Mouse (Mus musculus): Measurements from ENCODE around the gene Eefsec. TPM values are rescaled to one million over a fixed set of nuclear protein-coding genes. Genes with fewer than 3 reads are reported as not detected.

Eefsec gene
- polyA plus RNA-seq, 3 experiments from 2014 or later, result 18.1 to 35.8 (median 34.7) TPM

- ATAC-seq, result no peak
These were observed 33.7 kb downstream of the Eefsec start for GRCm38 (mm10) chr6:88412604-88413003.

GRCm38 (mm10) chr6:88409492-88409891 lies 36.8 kb downstream of the Eefsec start:
- ATAC-seq, result no peak

DNA sequence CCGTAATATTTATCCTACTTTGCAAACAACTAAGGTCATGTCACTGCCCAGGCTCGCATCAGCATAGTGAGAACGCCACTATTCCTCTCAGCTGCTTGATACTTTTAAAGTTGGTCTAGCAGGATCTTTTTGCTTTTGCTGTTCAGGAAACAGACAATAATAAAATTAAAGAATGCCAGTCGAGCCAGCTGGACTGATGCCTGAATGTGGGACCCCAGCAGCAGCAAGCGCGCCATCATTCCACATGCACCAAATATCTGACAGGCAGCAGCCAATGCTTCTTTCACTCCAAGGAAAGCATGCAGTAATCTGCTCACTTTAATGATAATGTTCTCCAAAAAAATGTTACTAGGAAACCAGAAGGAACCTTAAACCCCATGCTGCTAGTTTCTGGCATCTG lies 45.9 kb downstream of the Eefsec start:
- ATAC-seq, result no peak

- ATAC-seq, result no peak
These were observed 48.4 kb downstream of the Eefsec start for GRCm38 (mm10) chr6:88397985-88398384.

DNA sequence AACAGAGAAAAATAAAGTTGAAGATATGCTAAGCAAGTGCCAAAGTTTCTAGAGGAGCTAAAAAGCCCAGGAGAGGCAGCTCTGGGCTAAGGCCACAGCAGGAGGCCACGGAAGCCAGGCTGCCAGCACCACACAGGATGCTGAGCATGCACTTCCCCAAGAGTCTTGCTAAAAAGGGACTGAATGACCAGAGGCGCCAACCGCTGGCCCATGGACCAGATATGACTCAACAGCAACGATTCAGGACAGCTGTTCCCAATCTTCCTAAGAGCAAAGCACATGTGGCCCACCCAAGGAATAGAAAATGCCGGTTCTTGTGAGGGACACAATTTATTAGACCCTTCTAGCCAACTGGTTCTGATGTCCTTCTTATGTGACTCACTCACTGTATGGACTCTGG lies 57.4 kb downstream of the Eefsec start:
- no peak for ATAC-seq

DNA sequence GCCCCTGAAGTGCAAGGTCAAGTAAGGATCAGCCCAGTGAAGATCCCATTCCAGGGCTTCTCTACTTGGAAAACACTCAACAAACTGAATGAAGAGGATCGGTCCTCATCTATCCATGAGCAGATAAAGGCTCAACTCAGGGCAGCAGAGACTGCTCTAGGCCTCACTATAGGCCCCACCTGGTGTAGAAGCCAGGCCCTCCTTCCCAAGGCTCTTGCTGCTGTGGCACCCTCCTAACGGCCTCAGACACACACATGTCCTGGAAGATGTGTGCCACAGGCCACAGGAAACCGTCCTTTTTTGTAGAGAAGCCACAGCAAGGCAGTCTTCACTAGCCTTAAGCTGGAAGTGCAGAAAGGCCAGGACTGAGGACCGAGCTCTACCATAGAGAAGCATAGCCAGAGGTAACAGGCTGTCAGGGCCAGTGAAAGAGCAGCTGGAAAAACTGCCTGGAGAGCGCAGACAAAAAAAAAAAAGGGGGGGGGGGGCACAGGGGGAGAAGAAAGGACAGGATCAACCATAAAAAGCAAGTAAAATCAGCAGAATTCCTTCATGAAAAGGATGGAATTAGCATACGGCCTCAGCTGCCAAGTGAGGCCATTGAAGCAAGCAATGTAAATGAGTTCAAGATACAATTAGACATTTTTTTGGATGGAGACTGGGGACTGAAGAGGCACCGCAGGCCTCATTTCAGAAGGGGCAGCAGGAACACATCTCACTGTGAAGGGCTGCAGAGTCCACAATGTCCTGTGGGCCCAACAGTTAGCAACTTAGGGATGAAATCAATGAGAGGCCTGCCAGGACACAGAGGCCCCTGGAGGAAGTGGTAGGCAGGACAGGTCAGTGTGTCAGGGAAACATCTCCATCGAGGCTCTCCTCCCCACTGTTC lies 58.3 kb downstream of the Eefsec start:
- no peak for ATAC-seq

- no peak for ATAC-seq
These were observed 61.8 kb downstream of the Eefsec start for GRCm38 (mm10) chr6:88384420-88385053.

- ATAC-seq, result no peak
These were observed 62.6 kb downstream of the Eefsec start for GRCm38 (mm10) chr6:88383734-88384133.

GRCm38 (mm10) chr6:88379756-88380155 lies 66.6 kb downstream of the Eefsec start:
- ATAC-seq, result no peak

GRCm38 (mm10) chr6:88378829-88379228 lies 67.5 kb downstream of the Eefsec start:
- peak; percentile 70 for ATAC-seq

DNA sequence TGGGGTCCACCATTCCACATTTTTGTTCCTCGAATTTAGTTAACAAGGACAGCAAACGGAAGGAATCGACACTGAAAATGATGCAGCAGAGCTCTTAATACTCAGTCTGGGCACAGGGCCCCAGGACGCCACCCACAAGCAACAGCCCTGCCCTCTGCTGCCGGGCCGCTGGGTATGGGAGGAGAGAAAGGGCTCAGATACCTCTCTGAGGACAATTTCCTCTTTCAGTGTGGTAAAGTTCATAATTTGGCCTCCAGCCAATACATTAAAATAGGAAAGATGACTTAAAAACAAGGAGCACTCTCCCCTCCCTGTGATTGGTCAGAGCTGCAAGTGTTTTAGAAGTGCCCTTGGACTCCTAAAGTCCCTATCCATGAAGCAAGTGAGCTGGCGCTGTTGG lies 72.1 kb downstream of the Eefsec start:
- no peak for ATAC-seq

DNA sequence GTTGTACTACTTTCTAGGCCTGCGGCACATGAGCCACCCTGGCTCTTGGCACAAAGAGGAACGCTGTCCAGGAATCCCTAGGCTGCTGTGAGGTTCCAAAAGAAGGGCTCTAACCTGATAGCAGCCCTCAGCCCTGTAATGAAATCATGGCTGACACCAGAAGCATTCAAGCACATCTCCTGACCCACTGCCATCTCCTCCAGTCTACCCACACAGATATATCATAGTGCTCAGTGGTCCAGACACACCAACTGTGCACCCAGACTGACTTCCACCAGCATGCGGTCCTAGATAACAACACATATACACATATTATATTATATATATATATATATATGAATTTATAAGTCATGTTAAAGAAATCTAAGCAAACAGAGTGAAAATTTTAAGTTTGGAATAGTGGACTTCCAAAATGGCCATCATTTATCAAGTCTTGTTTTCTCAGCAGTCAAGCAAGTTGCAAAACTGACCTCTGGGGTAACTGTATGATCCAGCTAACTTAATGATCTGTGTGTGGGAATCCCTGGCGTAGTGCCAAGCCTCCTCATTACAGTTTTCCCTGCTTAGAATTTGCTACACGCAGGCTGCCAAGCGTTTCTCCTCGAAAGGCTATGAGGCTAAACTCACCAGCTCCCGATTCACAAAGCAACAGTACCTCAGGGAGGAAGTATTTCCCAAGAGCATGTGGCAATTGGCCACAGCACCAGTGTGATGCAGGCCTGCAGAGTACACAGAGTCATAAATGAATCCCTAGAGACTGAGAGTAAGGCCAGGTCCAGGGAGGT lies 76.3 kb downstream of the Eefsec start:
- ATAC-seq, result no peak

DNA sequence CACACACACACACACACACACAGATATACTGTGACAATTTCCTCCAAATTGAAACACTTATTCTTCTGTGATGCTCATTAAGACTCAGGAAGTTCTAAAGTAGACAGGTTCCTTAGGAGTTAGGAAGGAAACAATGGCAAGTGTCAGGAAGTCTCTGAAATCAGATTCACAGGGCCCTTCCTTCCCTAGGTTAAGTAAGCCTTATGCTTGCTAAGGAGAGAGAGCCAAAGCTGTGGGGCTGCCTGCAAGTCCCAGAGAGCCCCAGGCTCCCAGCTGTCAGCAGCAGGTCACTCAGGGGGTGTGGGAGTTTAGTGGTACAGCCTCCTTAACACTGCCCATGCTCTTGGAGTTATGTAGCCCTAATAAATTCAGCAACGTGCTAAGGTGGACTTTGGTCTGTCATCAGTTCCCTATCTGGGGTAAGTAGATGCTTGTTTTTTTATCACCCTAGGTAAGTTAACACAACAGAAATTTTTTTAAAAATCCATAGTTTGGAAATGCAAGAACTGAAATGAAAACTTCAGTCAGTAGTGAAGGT lies 82.8 kb downstream of the Eefsec start:
- ATAC-seq, result no peak

- ATAC-seq, result no peak
These were observed 85.2 kb downstream of the Eefsec start for GRCm38 (mm10) chr6:88361096-88361495.

DNA sequence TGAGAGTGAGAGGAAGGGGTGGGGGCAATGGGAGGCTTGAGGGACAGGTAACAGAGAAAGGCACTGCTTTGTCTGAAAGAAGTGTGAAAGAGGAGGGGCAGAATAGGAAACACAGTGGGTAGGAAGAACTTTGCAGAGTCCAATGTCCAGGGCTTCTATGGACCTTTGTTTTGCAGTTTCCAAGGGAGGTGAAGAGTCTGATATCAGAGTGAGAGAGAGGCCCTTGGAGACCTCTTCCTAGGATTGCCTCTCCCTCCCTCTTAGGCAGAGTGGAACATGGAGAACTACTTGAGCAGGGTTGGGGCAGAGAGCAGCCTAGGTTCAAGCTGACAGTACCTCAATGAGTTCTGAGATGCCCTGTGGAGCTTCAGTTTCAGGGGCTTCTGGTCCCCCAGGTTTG lies 88.1 kb downstream of the Eefsec start:
- ATAC-seq, result no peak

- ATAC-seq, result no peak
These were observed 90.5 kb downstream of the Eefsec start for GRCm38 (mm10) chr6:88355866-88356265.

- ATAC-seq, result no peak
These were observed 93.8 kb downstream of the Eefsec start for GRCm38 (mm10) chr6:88352541-88352940.

GRCm38 (mm10) chr6:88346776-88347175 lies 99.6 kb downstream of the Eefsec start:
- ATAC-seq, result no peak

DNA sequence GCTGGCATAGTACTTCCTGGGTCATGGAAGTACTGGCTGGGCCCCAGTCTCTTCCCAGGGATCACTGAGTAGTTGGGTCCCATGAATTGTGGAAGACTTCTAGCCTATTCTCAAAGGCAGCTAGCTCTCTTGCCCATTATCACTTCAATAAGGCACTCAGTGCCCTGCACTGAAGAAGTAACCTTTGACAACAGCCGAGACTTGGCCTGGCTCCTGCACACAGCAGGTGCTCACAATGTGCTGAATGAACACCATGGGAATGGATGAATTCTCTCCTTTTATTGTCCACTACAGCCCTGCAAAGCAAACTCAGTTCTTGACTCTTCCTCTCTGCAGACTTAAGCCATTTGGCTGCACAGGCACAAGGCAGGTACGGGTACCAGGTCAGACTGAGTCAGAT lies 101.0 kb downstream of the Eefsec start:
- ATAC-seq, result no peak

DNA sequence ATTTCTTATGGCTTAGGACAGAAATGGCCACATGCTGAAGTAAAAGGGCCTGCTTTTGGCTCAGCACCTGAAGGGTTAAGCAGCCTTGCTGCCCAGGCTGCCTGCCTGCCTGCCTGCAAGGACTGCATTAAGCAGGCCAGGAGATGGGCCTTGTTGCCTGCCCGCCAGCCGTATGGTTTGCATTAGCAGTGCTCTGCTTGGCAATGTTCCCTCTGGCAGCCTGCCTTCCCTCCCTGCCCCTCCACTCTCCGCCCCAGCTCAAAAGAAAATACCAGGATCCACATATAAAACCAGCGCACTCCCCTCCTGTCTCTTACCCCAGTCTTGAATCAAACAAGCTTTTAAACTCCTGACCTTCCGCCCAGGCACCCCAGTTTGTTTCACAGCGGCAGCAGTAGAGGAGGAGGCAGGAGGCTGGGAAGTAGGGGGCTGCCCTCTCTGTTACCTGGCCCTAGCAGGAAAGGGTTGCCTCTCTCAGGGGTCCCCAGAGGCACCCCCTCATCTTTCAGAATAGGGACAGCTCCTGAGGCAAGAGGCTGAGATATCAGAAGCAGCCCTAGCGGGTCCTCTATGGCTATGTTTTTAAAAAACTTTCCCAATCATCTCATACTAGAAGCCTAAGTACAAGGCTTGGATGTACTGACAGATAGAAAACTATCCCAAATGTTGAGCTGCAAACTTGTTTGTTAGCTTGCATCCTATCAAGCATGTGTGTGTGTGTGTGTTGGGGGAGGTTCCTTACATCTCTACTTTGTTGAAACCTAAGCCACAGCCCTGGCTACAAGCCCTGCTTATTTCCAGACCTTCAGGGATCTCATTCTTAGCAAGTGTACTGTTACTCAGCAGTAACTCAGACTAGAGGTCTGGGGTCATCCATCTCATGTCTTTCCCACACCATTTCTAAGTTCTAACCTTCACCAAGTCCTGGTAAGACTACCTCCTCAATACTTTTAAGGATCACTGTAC lies 102.6 kb downstream of the Eefsec start:
- ATAC-seq, result no peak

- ATAC-seq, result no peak
These were observed 103.4 kb downstream of the Eefsec start for GRCm38 (mm10) chr6:88342965-88343364.

DNA sequence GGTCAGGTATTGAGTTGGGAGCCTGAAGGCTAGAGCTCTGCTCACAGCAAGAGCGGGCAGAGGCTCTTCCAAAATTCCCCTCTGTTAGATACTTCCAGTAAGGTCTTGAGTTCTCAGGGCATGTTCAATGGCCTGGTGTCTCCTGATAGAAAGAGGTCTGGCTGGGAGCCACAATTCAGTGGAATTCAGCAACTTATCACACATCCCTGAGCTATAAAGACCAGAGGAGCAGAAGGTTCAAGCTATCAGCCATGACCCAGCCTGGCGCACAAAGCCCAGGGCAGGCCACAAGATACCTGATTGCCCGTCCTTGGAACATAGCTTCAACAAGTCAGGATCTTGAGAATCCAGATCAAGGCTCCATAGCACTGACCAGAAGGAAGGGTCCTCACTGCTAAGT lies 105.2 kb downstream of the Eefsec start:
- no peak for ATAC-seq
